Mouse (Mus musculus) left cerebral cortex, postnatal 25 days (tissue): Measurements from ENCODE around the gene Eif4b. TPM values are rescaled to one million over a fixed set of nuclear protein-coding genes. Genes with fewer than 3 reads are reported as not detected.

Experiments
- DNase-seq, 2 experiments: peaks; one replicate each; pipeline ENCODE4 v3.0.0; 2022; ENCODE audit warnings: low spot score in 2 of 2, mixed read lengths in 1 of 2
- intact Hi-C: fragments of 180-260 bp; cut with DNase I; formaldehyde crosslinking; loops from one replicate; pipeline ENCODE4 v1.15.1; 2025
- total RNA-seq, 2 experiments: library from RNA; stranded (reverse); gene quantifications; 2 replicates each; pipeline ENCODE4 v1.2.3; 2021

Eif4b gene
- total RNA-seq, 2 experiments from 2014 or later: 157 to 161 TPM

- intact Hi-C loops: no loop called here
- DNase-seq: peak; percentile 73 to 77
Observed at GRCm38 (mm10) chr15:102100161-102100981, 26.8 kb downstream of the Eif4b start, which contains the start of gene Tns2. Gene Tns2 (plus strand): TSS chr15:102100413.

- no peak for DNase-seq
- intact Hi-C loops: no loop called here
Observed at GRCm38 (mm10) chr15:102100996-102101671, 27.6 kb downstream of the Eif4b start.

- no peak for DNase-seq
- intact Hi-C loops: no loop called here
Observed at GRCm38 (mm10) chr15:102101672-102102541, 28.3 kb downstream of the Eif4b start.

GRCm38 (mm10) chr15:102102548-102103121, 29.1 kb downstream of the Eif4b start:
- DNase-seq: no peak
- intact Hi-C loops: no loop called here

GRCm38 (mm10) chr15:102103371-102103946, 29.9 kb downstream of the Eif4b start:
- intact Hi-C loops: no loop called here
- no peak for DNase-seq

- intact Hi-C loops: no loop called here
- no peak for DNase-seq
Observed at GRCm38 (mm10) chr15:102103947-102104555, 30.5 kb downstream of the Eif4b start.

GRCm38 (mm10) chr15:102105360-102105759, 31.8 kb downstream of the Eif4b start:
- DNase-seq: no peak
- intact Hi-C loops: loop anchor here (5.0 kb wide), 2 partner anchors 42 to 117 kb away; no protein-coding TSS in a partner anchor

- intact Hi-C loops: loop anchor here (5.0 kb wide), 2 partner anchors 41 to 116 kb away; no protein-coding TSS in a partner anchor
- no peak for DNase-seq
Observed at GRCm38 (mm10) chr15:102105764-102106730, 32.5 kb downstream of the Eif4b start.

GRCm38 (mm10) chr15:102106754-102107456, 33.3 kb downstream of the Eif4b start:
- intact Hi-C loops: loop anchor here (5.0 kb wide), 2 partner anchors 40 to 115 kb away; no protein-coding TSS in a partner anchor
- DNase-seq: no peak

GRCm38 (mm10) chr15:102107689-102108573, 34.4 kb downstream of the Eif4b start:
- intact Hi-C loops: loop anchor here (5.0 kb wide), 2 partner anchors 39 to 114 kb away; no protein-coding TSS in a partner anchor
- peak; percentile 72 for DNase-seq

GRCm38 (mm10) chr15:102108651-102109525, 35.3 kb downstream of the Eif4b start:
- DNase-seq: peak; percentile 82 to 89
- intact Hi-C loops: loop anchor here (5.0 kb wide), 2 partner anchors 38 to 113 kb away; no protein-coding TSS in a partner anchor

GRCm38 (mm10) chr15:102110271-102110670, 36.7 kb downstream of the Eif4b start:
- intact Hi-C loops: no loop called here

GRCm38 (mm10) chr15:102110701-102111494, 37.3 kb downstream of the Eif4b start:
- intact Hi-C loops: no loop called here
- DNase-seq: no peak

More at GRCm38 (mm10) chr15:102110271-102110670, 36.7 kb downstream of the Eif4b start:
- no peak for DNase-seq

- no peak for DNase-seq
- intact Hi-C loops: no loop called here
Observed at GRCm38 (mm10) chr15:102111495-102111829, 37.9 kb downstream of the Eif4b start.
